Comparison of ENCODE assay signal across 27 mouse cellular contexts in the genomic region with DNA sequence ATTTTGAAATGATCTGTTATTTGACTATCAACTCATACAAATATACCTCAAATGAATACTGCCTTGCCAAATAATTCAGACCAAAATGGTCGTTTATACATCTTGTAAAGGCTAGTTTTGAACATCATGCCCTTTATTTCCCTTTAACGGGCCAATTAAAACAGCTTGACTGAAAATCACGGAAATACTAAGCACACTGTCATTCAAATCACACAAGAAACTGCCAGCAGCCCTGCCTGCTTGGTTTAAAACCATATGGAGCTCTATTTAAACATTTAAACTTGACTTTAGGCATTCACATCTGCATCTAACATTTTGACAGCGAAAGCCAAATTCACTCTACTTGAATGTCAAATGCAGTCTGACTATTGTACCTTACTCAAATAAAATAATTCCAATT.
"Had no signal": no experiment of that assay in that cellular context is flagged by ENCODE, and none has a peak within 500 bp of the region (broad histone marks: within the 10 kb centered on the region; RNA-seq: fewer than 3 reads in every experiment).

No protein-coding gene starts in this region.

- H3K4me1 ChIP-seq: heart, embryonic 10.5 days; heart, embryonic 12.5 days; hindbrain, embryonic 10.5 days; hindbrain, embryonic 12.5 days; intestine, embryonic 15.5 days; limb, embryonic 10.5 days; limb, embryonic 12.5 days; liver, embryonic 13.5 days; liver, embryonic 15.5 days had no signal

- H3K9me3 ChIP-seq: heart, embryonic 10.5 days; heart, embryonic 12.5 days; hindbrain, embryonic 10.5 days; hindbrain, embryonic 12.5 days; intestine, embryonic 15.5 days; limb, embryonic 10.5 days; limb, embryonic 12.5 days; liver, embryonic 13.5 days; liver, embryonic 15.5 days had no signal

- H3K9ac ChIP-seq: heart, embryonic 12.5 days; hindbrain, embryonic 12.5 days; hindbrain, embryonic 14.5 days; intestine, embryonic 15.5 days; limb, embryonic 12.5 days; liver, embryonic 13.5 days; liver, embryonic 15.5 days had no signal

- H3K4me3 ChIP-seq: gastrocnemius, adult 2 months; heart, embryonic 10.5 days; heart, embryonic 12.5 days; hindbrain, embryonic 10.5 days; hindbrain, embryonic 12.5 days; intestine, embryonic 15.5 days; layer of hippocampus, adult 2 months; left cerebral cortex, adult 2 months; limb, embryonic 10.5 days; limb, embryonic 12.5 days; liver, embryonic 13.5 days; liver, embryonic 15.5 days had no signal

- H3K27ac ChIP-seq: gastrocnemius, adult 2 months; heart, embryonic 10.5 days; hindbrain, embryonic 10.5 days; hindbrain, embryonic 12.5 days; hindbrain, embryonic 14.5 days; intestine, embryonic 15.5 days; layer of hippocampus, adult 2 months; left cerebral cortex, adult 2 months; limb, embryonic 10.5 days; limb, embryonic 12.5 days; liver, embryonic 13.5 days; liver, embryonic 15.5 days had no signal

- ATAC-seq: hindbrain, embryonic 16.5 days; inflammation-experienced regulatory T-cells, adult 6 months had no signal

- DNase-seq: gastrocnemius, adult 2 months; gastrocnemius, postnatal 10 days; gastrocnemius, postnatal 25 days; heart, adult 18-20 months; heart, postnatal 10 days; heart, postnatal 4 days; kidney, adult 18-20 months; kidney, adult 8-10 months; kidney, postnatal 10 days; kidney, postnatal 25 days; kidney, postnatal 4 days; liver; liver, embryonic 13.5 days had no signal

- H3K4me2 ChIP-seq: heart, embryonic 12.5 days; hindbrain, embryonic 12.5 days; hindbrain, embryonic 14.5 days; intestine, embryonic 15.5 days; limb, embryonic 12.5 days; liver, embryonic 11.5 days; liver, embryonic 13.5 days; liver, embryonic 15.5 days had no signal

- H3K36me3 ChIP-seq: heart, embryonic 10.5 days; heart, embryonic 12.5 days; hindbrain, embryonic 10.5 days; hindbrain, embryonic 12.5 days; intestine, embryonic 15.5 days; limb, embryonic 10.5 days; limb, embryonic 12.5 days; liver, embryonic 13.5 days; liver, embryonic 15.5 days had no signal

- H3K27me3 ChIP-seq: heart, embryonic 12.5 days; hindbrain, embryonic 12.5 days; intestine, embryonic 15.5 days; limb, embryonic 12.5 days; liver, embryonic 13.5 days; liver, embryonic 15.5 days had no signal
